Mouse (Mus musculus) brown adipose tissue, adult 24 weeks (tissue): ENCODE results near the gene Lrrn4cl. TPM values are rescaled to one million over a fixed set of nuclear protein-coding genes. Genes with fewer than 3 reads are reported as not detected.
"Not testable (repeated sequence)": the region's sequence is repeated elsewhere in the genome, so short reads cannot be mapped to it uniquely, and the experiment has no call there.

Source experiments
- H3K27ac ChIP-seq: fragments of 200-500 bp; replicated peaks from 2 replicates; pipeline ENCODE4 v1.5.1; 2012; ENCODE audit warnings: low read depth, mild to moderate bottlenecking, low read length
- H3K4me1 ChIP-seq: fragments of 200-500 bp; 2 replicates; pipeline ENCODE4 v1.6.1; 2012; ENCODE audit warnings: low read length, mixed read lengths; ENCODE audit not compliant: control insufficient read depth, insufficient read depth, insufficient read length
- H3K4me3 ChIP-seq: fragments of 200-500 bp; 2 replicates; pipeline ENCODE4 v1.5.1; 2012; ENCODE audit warnings: low read depth, mild to moderate bottlenecking, low read length, moderate library complexity; ENCODE audit not compliant: insufficient read depth
- polyA plus RNA-seq: library from polyadenylated mRNA; stranded (reverse); fragments of >200 nt; gene quantifications from 2 replicates; pipeline ENCODE4 v1.2.4, GENCODE M21; 2012; ENCODE audit not compliant: missing spikeins, insufficient read depth, insufficient read length

Lrrn4cl gene
- polyA plus RNA-seq, 1 experiment: 10.5 TPM

GRCm38 (mm10) chr19:8887585-8888463 lies 37.3 kb downstream of the Lrrn4cl start:
- Histone ChIP-seq H3K4me3 (peak overlapping the region; percentile 79), H3K27ac (0 out of 2 replicates have a peak overlapping the region, but pooled peaks have one; percentile 41), H3K4me1 (peaks cover 6% of the 10 kb centered on the region; the same call in 1 of the 2 replicates)

GRCm38 (mm10) chr19:8888511-8889385 lies 38.2 kb downstream of the Lrrn4cl start, which contains the start of the genes 1810009A15Rik and Gm49416:
1810009A15Rik (plus strand) TSS chr19:8888853.
Gm49416 (plus strand) TSS chr19:8888926.
- Histone ChIP-seq H3K27ac (peak within 1 kb of the TSS; percentile 50), H3K4me3 (peak within 1 kb of the TSS; percentile 82), H3K4me1 (peaks cover 6% of the 10 kb centered on the region; the same call in 1 of the 2 replicates)

GRCm38 (mm10) chr19:8892829-8893766 lies 42.5 kb downstream of the Lrrn4cl start, which contains the start of gene Ints5:
Ints5 (plus strand) TSS chr19:8893005.
- Histone ChIP-seq H3K27ac (peak within 1 kb of the TSS; percentile 54), H3K4me1 (peaks cover 6% of the 10 kb centered on the region; the same call in 1 of the 2 replicates)

GRCm38 (mm10) chr19:8895397-8895960 lies 44.9 kb downstream of the Lrrn4cl start:
- Histone ChIP-seq H3K27ac (no peak overlapping the region), H3K4me3 (no peak overlapping the region), H3K4me1 (peaks cover 6% of the 10 kb centered on the region; the same call in 1 of the 2 replicates)

More at GRCm38 (mm10) chr19:8892829-8893766, 42.5 kb downstream of the Lrrn4cl start, which contains the start of gene Ints5:
- H3K4me3 ChIP-seq: peak within 1 kb of the TSS; percentile 77

- not testable (repeated sequence) for H3K4me1 ChIP-seq, H3K4me3 ChIP-seq, H3K27ac ChIP-seq
Measured at GRCm38 (mm10) chr19:8896231-8896630, 45.7 kb downstream of the Lrrn4cl start.

GRCm38 (mm10) chr19:8897211-8897864 lies 46.8 kb downstream of the Lrrn4cl start:
- peak overlapping the region; percentile 45 for H3K4me3 ChIP-seq
- 0 out of 2 replicates have a peak overlapping the region, but pooled peaks have one; percentile 5 for H3K27ac ChIP-seq
- H3K4me1 ChIP-seq: not testable (repeated sequence)

- Histone ChIP-seq H3K4me3 (peak within 1 kb of the TSS; percentile 85), H3K27ac (peak within 1 kb of the TSS; percentile 74)
Measured at GRCm38 (mm10) chr19:8897865-8898495, 47.4 kb downstream of the Lrrn4cl start, which contains the start of gene Ganab. Ganab (plus strand) TSS chr19:8898071.

GRCm38 (mm10) chr19:8898576-8898975 lies 48.0 kb downstream of the Lrrn4cl start:
- Histone ChIP-seq H3K4me1 (peaks cover 6% of the 10 kb centered on the region; the same call in 1 of the 2 replicates), H3K4me3 (peak overlapping the region; percentile 85), H3K27ac (peak overlapping the region; percentile 74)

More at GRCm38 (mm10) chr19:8897865-8898495, 47.4 kb downstream of the Lrrn4cl start, which contains the start of gene Ganab:
- H3K4me1 ChIP-seq: peaks cover 6% of the 10 kb centered on the region; the same call in 1 of the 2 replicates

GRCm38 (mm10) chr19:8899079-8899478 lies 48.5 kb downstream of the Lrrn4cl start:
- Histone ChIP-seq H3K27ac (no peak overlapping the region), H3K4me1 (peaks cover 6% of the 10 kb centered on the region; the same call in 1 of the 2 replicates), H3K4me3 (peak overlapping the region; percentile 12; the same call in 1 of the 2 replicates)

- H3K27ac ChIP-seq: no peak overlapping the region
- no peaks in the 10 kb centered on the region for H3K4me1 ChIP-seq
- H3K4me3 ChIP-seq: no peak overlapping the region
Measured at GRCm38 (mm10) chr19:8903412-8903811, 52.8 kb downstream of the Lrrn4cl start.
